Mouse (Mus musculus) CH12.LX (cell line): ENCODE measurements at regions not wholly inside any gene's neighbourhood (a gene's known extent, or its start where the extent isn't known, plus 50 kb on each side); places are given as distances from the start of the nearest gene placed in this dataset.

Experiments used
- GABPA ChIP-seq: IDR thresholded peaks from 2 replicates; pipeline ENCODE4 v1.6.1; 2012; ENCODE audit warnings: low read depth, low read length, improper control_type of control experiment, inconsistent platforms; ENCODE audit not compliant: insufficient replicate concordance
- MAZ ChIP-seq: IDR thresholded peaks from 2 replicates; pipeline ENCODE4 v1.6.1; 2012; ENCODE audit warnings: low read depth, mild to moderate bottlenecking, inconsistent platforms, low read length, improper control_type of control experiment, moderate library complexity

DNA sequence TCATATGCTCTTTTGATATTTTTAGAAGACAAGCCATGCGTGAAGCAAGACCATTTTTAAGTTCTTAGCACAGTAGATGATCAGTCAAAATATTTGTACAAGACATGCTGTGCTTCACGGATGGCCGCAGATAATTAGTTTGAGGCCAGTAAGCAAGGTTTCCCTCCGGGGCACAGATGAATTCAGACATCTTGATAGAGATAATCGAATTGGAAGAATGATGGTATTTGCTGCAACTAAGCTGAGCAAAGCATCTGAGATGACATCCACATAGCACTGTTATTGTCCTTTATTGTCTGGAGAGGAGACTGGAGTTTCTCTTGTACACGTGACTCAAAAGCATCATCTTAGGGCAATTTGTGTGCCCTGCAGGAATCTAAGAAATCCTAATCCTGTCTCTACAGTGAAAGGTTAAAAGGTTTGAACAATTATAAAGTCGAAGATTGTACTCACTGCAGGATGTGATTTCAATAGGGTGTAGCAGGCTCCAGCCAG, 335.5 kb downstream of the Gja1 start:
- TF ChIP-seq GABPA (no peak), MAZ (no peak)
